Mouse (Mus musculus): ENCODE results near the gene Ccne1. TPM values are rescaled to one million over a fixed set of nuclear protein-coding genes. Genes with fewer than 3 reads are reported as not detected.

The Ccne1 gene
- total and polyA plus RNA-seq, 3 experiments = 5.9 to 10.3 (median 6.1) TPM

DNA sequence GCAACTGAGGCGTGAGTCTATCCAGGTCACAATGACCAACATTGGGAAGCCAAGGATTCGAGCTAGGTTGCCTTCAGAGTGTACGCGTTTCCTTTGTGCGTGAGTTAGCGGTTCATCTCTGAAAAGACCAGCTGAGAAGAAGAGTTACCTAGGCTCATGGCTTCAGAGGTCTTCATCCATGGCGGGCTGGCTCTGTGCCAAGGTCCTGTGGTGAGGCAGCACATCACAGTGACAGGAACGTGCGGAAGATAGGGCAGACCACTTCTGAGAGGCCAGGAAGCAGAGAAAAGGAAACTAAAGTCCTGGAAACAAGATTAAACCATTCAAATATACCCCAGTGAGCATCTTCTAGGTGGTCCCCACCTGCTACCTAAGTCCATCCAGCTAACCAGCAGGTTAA is 53.1 kb downstream of the Ccne1 start:
- DNase-seq = no peak

Other genes with a start within 250 kb of the Ccne1 start
- 10 to 100 TPM; 44.6 to 56.9 TPM for gene Uri1, start 84.0 kb downstream of the Ccne1 start, total RNA-seq (2021)
- gene Uri1, start 84.0 kb downstream of the Ccne1 start, polyA plus RNA-seq (2012; rRNA removed) = 11.8 and 13.0 TPM in 2 replicates
- gene 1600014C10Rik, start 75.7 kb upstream of the Ccne1 start, total RNA-seq (2021) = 10 to 100 TPM; 37.8 to 40.5 TPM
- gene 1600014C10Rik, start 75.7 kb upstream of the Ccne1 start, polyA plus RNA-seq (2012; rRNA removed) = 18.5 and 18.7 TPM in 2 replicates
- 1 to 10 TPM; 2.7 to 3.7 TPM for gene Plekhf1, start 120.5 kb upstream of the Ccne1 start, total RNA-seq (2021)
- 2.3 and 2.5 TPM in 2 replicates for gene Plekhf1, start 120.5 kb upstream of the Ccne1 start, polyA plus RNA-seq (2012; rRNA removed)
- 10 to 100 TPM; 40.7 to 49.3 TPM for gene Pop4, start 163.9 kb upstream of the Ccne1 start, total RNA-seq (2021)
- 10.0 and 10.7 TPM in 2 replicates for gene Pop4, start 163.9 kb upstream of the Ccne1 start, polyA plus RNA-seq (2012; rRNA removed)